Comparison of ENCODE assay signal across 12 mouse cellular contexts in the genomic region with DNA sequence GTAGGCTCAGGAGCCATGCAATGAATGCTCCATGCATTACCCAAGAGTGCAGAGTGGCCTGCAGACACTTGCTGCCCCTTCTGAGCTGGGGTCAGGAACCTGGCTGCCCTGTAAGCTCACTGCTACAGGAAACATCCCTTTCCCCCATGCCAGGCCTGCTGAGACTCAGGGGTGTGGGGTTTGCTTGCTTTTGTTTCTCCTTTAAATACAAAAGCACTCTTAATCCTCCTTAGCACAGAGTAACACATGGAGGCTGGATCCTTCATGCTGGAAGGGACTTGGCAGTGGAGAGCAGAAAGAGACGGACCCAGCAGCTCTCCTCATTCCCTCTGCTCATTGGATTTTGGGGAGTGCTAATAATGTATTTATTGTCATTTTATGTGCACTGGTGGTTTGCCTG.
A peak's percentile ranks its signal among the peaks of the same experiment; 100 is the strongest.
DNase-seq lines count a peak whose midpoint lies in the region; ATAC-seq and TF ChIP-seq lines count a peak whose summit lies in the region.
"Had no signal": no experiment of that assay in that cellular context is flagged by ENCODE, and none has a peak within 500 bp of the region (broad histone marks: within the 10 kb centered on the region; RNA-seq: fewer than 3 reads in every experiment).

No protein-coding gene starts in this region.

- H3K4me1 ChIP-seq in kidney, postnatal 0 days (replicated peaks; ENCODE audit: insufficient read depth, low read length) = no peaks in the 10 kb centered on the region
- peaks cover 30% of the 10 kb centered on the region for H3K4me1 ChIP-seq in embryonic facial prominence, embryonic 10.5 days
- peaks cover 25% of the 10 kb centered on the region for H3K4me1 ChIP-seq in hindbrain, embryonic 16.5 days (ENCODE audit: control insufficient read depth, insufficient read depth, low read depth, low read length)
- H3K4me1 ChIP-seq in heart, embryonic 11.5 days (ENCODE audit: control insufficient read depth, insufficient read depth, low read length) = no peaks in the 10 kb centered on the region
- H3K4me1 ChIP-seq: heart, embryonic 13.5 days had no signal

- H3K27me3 ChIP-seq in kidney, postnatal 0 days (ENCODE audit: insufficient read depth, low read length) = no peaks in the 10 kb centered on the region
- H3K27me3 ChIP-seq in embryonic facial prominence, embryonic 10.5 days (replicated peaks; ENCODE audit: low read depth, poor library complexity, severe bottlenecking) = peaks cover 3% of the 10 kb centered on the region; the same call in 1 of the 2 replicates
- H3K27me3 ChIP-seq in hindbrain, embryonic 16.5 days (replicated peaks; ENCODE audit: control insufficient read depth, insufficient read depth, low read length) = no peaks in the 10 kb centered on the region
- H3K27me3 ChIP-seq in heart, embryonic 11.5 days (ENCODE audit: control insufficient read depth, insufficient read depth, low read length) = no peaks in the 10 kb centered on the region
- H3K27me3 ChIP-seq: heart, embryonic 13.5 days had no signal

- no peaks in the 10 kb centered on the region for H3K36me3 ChIP-seq in kidney, postnatal 0 days (ENCODE audit: insufficient read depth, low read length)
- no peaks in the 10 kb centered on the region for H3K36me3 ChIP-seq in embryonic facial prominence, embryonic 10.5 days (replicated peaks)
- H3K36me3 ChIP-seq in hindbrain, embryonic 16.5 days (ENCODE audit: control insufficient read depth, insufficient read depth, low read length) = no peaks in the 10 kb centered on the region
- no peaks in the 10 kb centered on the region for H3K36me3 ChIP-seq in heart, embryonic 11.5 days (ENCODE audit: control insufficient read depth, insufficient read depth, low read length)
- H3K36me3 ChIP-seq: heart, embryonic 13.5 days had no signal

- H3K4me2 ChIP-seq in kidney, postnatal 0 days (ENCODE audit: low read length) = no peak overlapping the region
- no peak overlapping the region for H3K4me2 ChIP-seq in hindbrain, embryonic 16.5 days (ENCODE audit: low read length)
- no peak overlapping the region for H3K4me2 ChIP-seq in heart, embryonic 11.5 days
- H3K4me2 ChIP-seq: heart, embryonic 13.5 days; lung, embryonic 14.5 days had no signal

- peak; percentile 41 for DNase-seq in kidney, postnatal 0 days (ENCODE audit: low spot score)
- DNase-seq in kidney, postnatal 14 days = no peak
- peak; percentile 26 for DNase-seq in embryonic facial prominence, embryonic 10.5 days (ENCODE audit: low spot score)
- peak; percentile 72 for DNase-seq in retina, postnatal 1 day
- DNase-seq in spleen, postnatal 10 days (ENCODE audit: low spot score in 2 of 2) = no peak
- DNase-seq: gastrocnemius, postnatal 10 days; kidney, postnatal 10 days; lung, embryonic 14.5 days; right cerebral cortex, postnatal 25 days had no signal

- no peaks in the 10 kb centered on the region for H3K9me3 ChIP-seq in kidney, postnatal 0 days (replicated peaks; ENCODE audit: low read length)
- no peaks in the 10 kb centered on the region for H3K9me3 ChIP-seq in embryonic facial prominence, embryonic 10.5 days
- H3K9me3 ChIP-seq in hindbrain, embryonic 16.5 days (ENCODE audit: control insufficient read depth, low read length) = no peaks in the 10 kb centered on the region
- H3K9me3 ChIP-seq in heart, embryonic 11.5 days (replicated peaks; ENCODE audit: control insufficient read depth, low read length) = no peaks in the 10 kb centered on the region
- H3K9me3 ChIP-seq: heart, embryonic 13.5 days had no signal

- no peak overlapping the region for H3K4me3 ChIP-seq in kidney, postnatal 0 days (replicated peaks; ENCODE audit: low read depth, low read length)
- no peak overlapping the region for H3K4me3 ChIP-seq in embryonic facial prominence, embryonic 10.5 days
- H3K4me3 ChIP-seq in hindbrain, embryonic 16.5 days (ENCODE audit: low read length) = no peak overlapping the region
- no peak overlapping the region for H3K4me3 ChIP-seq in heart, embryonic 11.5 days (ENCODE audit: low read depth, low read length)
- H3K4me3 ChIP-seq: heart, embryonic 13.5 days had no signal

- ATAC-seq in kidney, postnatal 0 days (replicated peaks; ENCODE audit: low FRiP score, low read depth) = no peak
- no peak for ATAC-seq in hindbrain, embryonic 16.5 days
- ATAC-seq in heart, embryonic 11.5 days (replicated peaks; ENCODE audit: insufficient number of reproducible peaks, low FRiP score, low TSS enrichment) = no peak

- no peak overlapping the region for H3K9ac ChIP-seq in kidney, postnatal 0 days (ENCODE audit: low read depth, low read length)
- H3K9ac ChIP-seq in hindbrain, embryonic 16.5 days (ENCODE audit: low read depth, low read length) = peak overlapping the region; percentile 30; the same call in 1 of the 2 replicates
- H3K9ac ChIP-seq in heart, embryonic 11.5 days (ENCODE audit: low read depth, low read length) = no peak overlapping the region
- H3K9ac ChIP-seq: heart, embryonic 13.5 days; lung, embryonic 14.5 days had no signal

- no peak for TF ChIP-seq CTCF in kidney, postnatal 0 days (IDR thresholded peaks at IDR 0.05; ENCODE audit: low read depth)

- WGBS in kidney, postnatal 0 days = 70% methylated on average over 1 of the region's 1 CpGs
- WGBS in embryonic facial prominence, embryonic 10.5 days = 41% methylated on average over 1 of the region's 1 CpGs
- 47% methylated on average over 1 of the region's 1 CpGs for WGBS in hindbrain, embryonic 16.5 days
- WGBS in heart, embryonic 11.5 days (ENCODE audit: insufficient replicate concordance) = 68% methylated on average over 1 of the region's 1 CpGs

- H3K27ac ChIP-seq in kidney, postnatal 0 days = no peak overlapping the region
- peak overlapping the region; percentile 7; the same call in 1 of the 2 replicates for H3K27ac ChIP-seq in embryonic facial prominence, embryonic 10.5 days (replicated peaks)
- H3K27ac ChIP-seq in hindbrain, embryonic 16.5 days (ENCODE audit: low read depth, low read length) = no peak overlapping the region
- no peak overlapping the region for H3K27ac ChIP-seq in heart, embryonic 11.5 days (ENCODE audit: low read depth, low read length)
- H3K27ac ChIP-seq: heart, embryonic 13.5 days had no signal

Comparison
In these comparisons a context has a peak if more than half of its experiments do, and no peak if none do; other contexts are left out.
1. DNase-seq: peak in kidney, postnatal 0 days (single experiment), embryonic facial prominence, embryonic 10.5 days (single experiment) and retina, postnatal 1 day (single experiment); none in kidney, postnatal 14 days (single experiment) and spleen, postnatal 10 days (0 of 2).